ENCODE assay signal across 9 mouse cellular contexts in the genomic region with DNA sequence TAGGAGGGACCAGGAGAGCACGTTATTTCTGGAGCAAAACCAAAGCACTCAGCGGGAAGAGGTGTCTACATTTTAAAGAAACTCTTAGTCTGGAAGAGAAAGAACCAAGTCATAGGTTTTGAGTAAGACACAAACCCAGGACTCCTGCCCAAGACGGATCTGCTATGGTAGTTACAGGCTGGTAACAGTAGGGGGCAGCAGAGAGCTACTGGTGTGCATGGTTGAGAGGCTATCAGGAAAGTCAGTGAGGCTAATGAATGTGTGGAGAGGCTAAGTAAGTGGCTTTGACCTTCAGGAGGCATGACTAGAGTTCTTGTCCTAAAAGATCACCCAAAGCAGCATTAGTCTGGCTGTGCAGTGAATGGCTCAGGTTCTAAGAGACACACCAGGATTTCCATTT. TPM values are rescaled to one million over a fixed set of nuclear protein-coding genes. Genes with fewer than 3 reads are reported as not detected.
DNase-seq lines count a peak whose midpoint lies in the region; ATAC-seq and TF ChIP-seq lines count a peak whose summit lies in the region.
"Had no signal": no experiment of that assay in that cellular context is flagged by ENCODE, and none has a peak within 500 bp of the region (broad histone marks: within the 10 kb centered on the region; RNA-seq: fewer than 3 reads in every experiment).

No protein-coding gene starts in this region.

- peak; percentile 80; the same call in 1 of the 2 replicates for TF ChIP-seq CTCF in testis, adult 2 months (IDR thresholded peaks at IDR 0.05; ENCODE audit: control insufficient read depth, insufficient read depth, insufficient replicate concordance, low read depth, low read length)

- no peak for TF ChIP-seq POLR2A in testis, adult 2 months (IDR thresholded peaks at IDR 0.05; ENCODE audit: control insufficient read depth, low read depth, low read length)

- peak; percentile 31 to 70 for DNase-seq in heart, adult 18-20 months
- peak; percentile 56 for DNase-seq in adrenal gland, postnatal 25 days
- peak; percentile 76 for DNase-seq in embryo, embryonic 9.5 days (ENCODE audit: extremely low spot score)
- DNase-seq in induced T-regulatory cell, adult 2 months (ENCODE audit: low read depth): peak; percentile 45
- peak; percentile 31 for DNase-seq in left cerebral cortex, adult 11 months (ENCODE audit: low spot score)
- peak; percentile 71 for DNase-seq in mesoderm, embryonic 11.5 days (ENCODE audit: low read depth, low spot score)

- no peaks in the 10 kb centered on the region for H3K9me3 ChIP-seq in heart, embryonic 11.5 days (replicated peaks; ENCODE audit: control insufficient read depth, low read length)
- H3K9me3 ChIP-seq: midbrain, embryonic 12.5 days had no signal

- no peaks in the 10 kb centered on the region for H3K27me3 ChIP-seq in heart, embryonic 11.5 days (ENCODE audit: control insufficient read depth, insufficient read depth, low read length)
- no peaks in the 10 kb centered on the region for H3K27me3 ChIP-seq in testis, adult 2 months (ENCODE audit: control insufficient read depth, insufficient read depth, low read length)
- H3K27me3 ChIP-seq: midbrain, embryonic 12.5 days had no signal

- H3K4me2 ChIP-seq in heart, embryonic 11.5 days: no peak overlapping the region
- H3K4me2 ChIP-seq: midbrain, embryonic 12.5 days had no signal

- no peak overlapping the region for H3K9ac ChIP-seq in heart, embryonic 11.5 days (ENCODE audit: low read depth, low read length)
- H3K9ac ChIP-seq: midbrain, embryonic 12.5 days had no signal

- WGBS in heart, embryonic 11.5 days (ENCODE audit: insufficient replicate concordance): 7% methylated on average over 3 of the region's 3 CpGs

- no peaks in the 10 kb centered on the region for H3K4me1 ChIP-seq in heart, embryonic 11.5 days (ENCODE audit: control insufficient read depth, insufficient read depth, low read length)
- no peaks in the 10 kb centered on the region; the same call in 1 of the 2 replicates for H3K4me1 ChIP-seq in testis, adult 2 months (ENCODE audit: control insufficient read depth, insufficient read depth, low read length)

- no peak overlapping the region for H3K27ac ChIP-seq in heart, embryonic 11.5 days (ENCODE audit: low read depth, low read length)
- no peak overlapping the region for H3K27ac ChIP-seq in testis, adult 2 months (ENCODE audit: control insufficient read depth, insufficient read depth, low read depth, low read length)
- H3K27ac ChIP-seq: midbrain, embryonic 12.5 days had no signal

- no peaks in the 10 kb centered on the region for H3K36me3 ChIP-seq in heart, embryonic 11.5 days (ENCODE audit: control insufficient read depth, insufficient read depth, low read length)
- H3K36me3 ChIP-seq in testis, adult 2 months (ENCODE audit: control insufficient read depth, insufficient read depth, low read length): no peaks in the 10 kb centered on the region
- H3K36me3 ChIP-seq: midbrain, embryonic 12.5 days had no signal

- ATAC-seq in heart, embryonic 11.5 days (replicated peaks; ENCODE audit: insufficient number of reproducible peaks, low FRiP score, low TSS enrichment): no peak

- H3K4me3 ChIP-seq in heart, embryonic 11.5 days (ENCODE audit: low read depth, low read length): no peak overlapping the region
- H3K4me3 ChIP-seq in testis, adult 2 months (ENCODE audit: control insufficient read depth, low read depth, low read length): no peak overlapping the region
- H3K4me3 ChIP-seq: midbrain, embryonic 12.5 days had no signal

RNA-seq across cellular contexts. Expression of a gene that starts 37.0 kb away (rescaled TPM):
- total RNA-seq in heart, adult 18-20 months (2021): 10 to 100 TPM; 19.0 to 19.9 TPM
- 25.0 and 25.2 TPM in 2 replicates for polyA plus RNA-seq in heart, embryonic 11.5 days (2014; fragmentation: Nextera tagmentation; extraction: Ambion mirVana)
- total RNA-seq in adrenal gland, postnatal 25 days (2021): 21.5 and 22.8 TPM in 2 replicates
- 31.1 and 40.1 TPM in 2 replicates for polyA plus RNA-seq in testis, adult 2 months (2012; rRNA removed)

RNA-seq across cellular contexts. Expression of a gene that starts 40.3 kb away (rescaled TPM):
- under 1 TPM in 1 of 2 experiments, not detected in 1; 0.07 TPM for total RNA-seq in heart, adult 18-20 months (2021)
- 18.5 and 23.8 TPM in 2 replicates for polyA plus RNA-seq in heart, embryonic 11.5 days (2014; fragmentation: Nextera tagmentation; extraction: Ambion mirVana)
- not detected in 2 replicates for total RNA-seq in adrenal gland, postnatal 25 days (2021)
- polyA plus RNA-seq in testis, adult 2 months (2012; rRNA removed): 1.8 TPM in 2 replicates
